Mouse (Mus musculus) intestine, embryonic 15.5 days (tissue): ENCODE data around the gene Dpm2. TPM values are rescaled to one million over a fixed set of nuclear protein-coding genes. Genes with fewer than 3 reads are reported as not detected.

Experiments used
- ATAC-seq: fragments of 200-750 bp; cut with Nextera tagmentation; 2 replicates; pipeline ENCODE4 v1.8.0; 2017; ENCODE audit warnings: moderate TSS enrichment, moderate library complexity
- H3K27ac ChIP-seq: fragments of 300-500 bp; sonication (generic); 2 replicates; pipeline ENCODE4 v1.5.1; 2015; ENCODE audit warnings: mild to moderate bottlenecking, inconsistent platforms
- H3K27me3 ChIP-seq: fragments of 300-500 bp; sonication (generic); replicated peaks from 2 replicates; pipeline ENCODE4 v1.6.1; 2015; ENCODE audit warnings: inconsistent platforms
- H3K36me3 ChIP-seq: fragments of 300-500 bp; sonication (generic); 2 replicates; pipeline ENCODE4 v1.6.1; 2015; ENCODE audit warnings: inconsistent platforms
- H3K4me1 ChIP-seq: fragments of 300-500 bp; sonication (generic); replicated peaks from 2 replicates; pipeline ENCODE4 v1.6.1; 2015; ENCODE audit warnings: inconsistent platforms
- H3K4me2 ChIP-seq: fragments of 300-500 bp; sonication (generic); replicated peaks from 2 replicates; pipeline ENCODE4 v1.6.1; 2015; ENCODE audit warnings: mild to moderate bottlenecking, inconsistent platforms
- H3K4me3 ChIP-seq: fragments of 300-500 bp; sonication (generic); replicated peaks from 2 replicates; pipeline ENCODE4 v1.5.1; 2015; ENCODE audit warnings: inconsistent platforms
- H3K9ac ChIP-seq: fragments of 300-500 bp; sonication (generic); 2 replicates; pipeline ENCODE4 v1.6.1; 2015; ENCODE audit warnings: inconsistent platforms
- H3K9me3 ChIP-seq: fragments of 300-500 bp; sonication (generic); 2 replicates; pipeline ENCODE4 v1.6.1; 2016; ENCODE audit warnings: inconsistent platforms
- WGBS: fragments of 180-500 bp; shearing (Covaris S2); methylation state at CpG from one replicate; pipeline ENCODE4 v1.1.7; 2015; 5-methylcytosine and 5-hydroxymethylcytosine counted together
- polyA plus RNA-seq: library from polyadenylated mRNA; unstranded; fragments of >200 nt; fragmentation: Nextera tagmentation; extraction: Ambion mirVana; gene quantifications from 2 replicates; pipeline ENCODE4 v1.2.1, GENCODE M21; 2015

Dpm2 gene
- polyA plus RNA-seq, 1 experiment from 2014 or later = 115 TPM

DNA sequence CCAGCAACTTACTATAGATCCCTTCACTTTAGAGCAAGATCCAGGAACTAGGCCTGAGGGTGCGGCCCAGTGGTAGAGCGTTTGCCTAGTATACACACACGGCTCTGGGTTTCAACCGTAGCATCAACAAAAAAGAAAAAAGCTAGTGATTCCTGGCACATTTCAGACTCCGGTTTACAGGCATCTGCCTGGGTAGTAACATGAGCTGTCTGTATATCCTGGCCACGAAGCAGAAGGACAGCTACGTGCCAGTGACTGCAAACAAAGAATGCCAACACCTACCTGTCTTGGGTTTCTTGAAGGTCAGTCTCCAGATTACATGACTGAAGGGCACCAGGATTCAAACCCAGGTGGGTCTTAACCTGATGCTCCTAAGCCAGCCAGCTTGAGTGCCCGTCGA is 21.5 kb upstream of the Dpm2 start:
- Histone ChIP-seq H3K4me2 (no peak overlapping the region), H3K27me3 (no peaks in the 10 kb centered on the region), H3K4me1 (peaks cover 37% of the 10 kb centered on the region), H3K36me3 (no peaks in the 10 kb centered on the region), H3K9ac (no peak overlapping the region), H3K27ac (peak overlapping the region; percentile 27; the same call in 1 of the 2 replicates), H3K9me3 (no peaks in the 10 kb centered on the region), H3K4me3 (no peak overlapping the region)
- ATAC-seq = no peak
- WGBS = 70% methylated on average over 9 of the region's 9 CpGs

DNA sequence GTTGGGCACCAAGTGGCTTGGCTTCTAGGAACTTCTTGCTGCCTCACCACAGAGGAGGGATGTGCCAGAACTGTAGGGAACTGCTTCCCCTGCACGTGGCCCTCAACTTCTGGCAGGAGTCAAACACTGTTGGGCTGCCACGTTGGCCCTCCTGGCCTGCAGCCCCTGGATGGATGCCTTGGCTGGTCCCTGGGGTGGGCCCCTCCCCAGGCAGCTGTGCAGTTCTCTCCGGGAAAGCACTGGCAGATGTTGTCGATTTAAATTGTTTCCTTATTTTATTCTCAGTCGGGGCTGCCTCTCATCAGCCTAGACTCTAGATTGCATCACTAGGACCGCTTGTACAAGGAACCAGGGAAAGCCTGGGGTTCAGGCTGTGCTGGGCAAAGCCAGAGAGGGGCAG is 20.9 kb upstream of the Dpm2 start:
- Histone ChIP-seq H3K4me2 (no peak overlapping the region), H3K9me3 (no peaks in the 10 kb centered on the region), H3K27me3 (no peaks in the 10 kb centered on the region), H3K4me1 (peaks cover 37% of the 10 kb centered on the region), H3K4me3 (no peak overlapping the region), H3K27ac (peak overlapping the region; percentile 8), H3K36me3 (no peaks in the 10 kb centered on the region), H3K9ac (no peak overlapping the region)
- WGBS = 34% methylated on average over 6 of the region's 6 CpGs
- ATAC-seq = no peak

GRCm38 (mm10) chr2:32551236-32551635 is 19.4 kb upstream of the Dpm2 start:
- WGBS = 62% methylated on average over 5 of the region's 5 CpGs
- Histone ChIP-seq H3K27me3 (no peaks in the 10 kb centered on the region), H3K9me3 (no peaks in the 10 kb centered on the region), H3K9ac (no peak overlapping the region), H3K36me3 (no peaks in the 10 kb centered on the region), H3K27ac (peak overlapping the region; percentile 23; the same call in 1 of the 2 replicates), H3K4me1 (peaks cover 37% of the 10 kb centered on the region), H3K4me3 (no peak overlapping the region), H3K4me2 (no peak overlapping the region)
- peak; percentile 50 for ATAC-seq

- Histone ChIP-seq H3K4me3 (no peak overlapping the region), H3K9me3 (no peaks in the 10 kb centered on the region), H3K4me1 (peaks cover 32% of the 10 kb centered on the region), H3K4me2 (no peak overlapping the region), H3K36me3 (no peaks in the 10 kb centered on the region), H3K27ac (no peak overlapping the region), H3K27me3 (no peaks in the 10 kb centered on the region), H3K9ac (no peak overlapping the region)
- ATAC-seq = no peak
- WGBS = 77% methylated on average over 7 of the region's 7 CpGs
These were observed 17.0 kb upstream of the Dpm2 start for GRCm38 (mm10) chr2:32553592-32554148.

- peaks cover 4% of the 10 kb centered on the region; the same call in 1 of the 2 replicates for H3K36me3 ChIP-seq
- H3K27ac ChIP-seq = 0 out of 2 replicates have a peak overlapping the region, but pooled peaks have one; percentile 6
- no peak for ATAC-seq
- H3K9ac ChIP-seq = no peak overlapping the region
- no peaks in the 10 kb centered on the region for H3K9me3 ChIP-seq
- H3K27me3 ChIP-seq = no peaks in the 10 kb centered on the region
- WGBS = 47% methylated on average over 4 of the region's 4 CpGs
- peaks cover 15% of the 10 kb centered on the region for H3K4me1 ChIP-seq
- H3K4me2 ChIP-seq = no peak overlapping the region
- H3K4me3 ChIP-seq = no peak overlapping the region
These were observed 15.2 kb upstream of the Dpm2 start for GRCm38 (mm10) chr2:32555484-32555883.

- no peak for ATAC-seq
- WGBS = 78% methylated on average over 7 of the region's 7 CpGs
- H3K36me3 ChIP-seq = peaks cover 4% of the 10 kb centered on the region; the same call in 1 of the 2 replicates
- no peak overlapping the region for H3K4me2 ChIP-seq
- H3K27ac ChIP-seq = 0 out of 2 replicates have a peak overlapping the region, but pooled peaks have one; percentile 6
- no peak overlapping the region for H3K4me3 ChIP-seq
- H3K27me3 ChIP-seq = no peaks in the 10 kb centered on the region
- H3K9ac ChIP-seq = peak overlapping the region; percentile 13; the same call in 1 of the 2 replicates
- H3K9me3 ChIP-seq = no peaks in the 10 kb centered on the region
- H3K4me1 ChIP-seq = peaks cover 11% of the 10 kb centered on the region; the same call in 1 of the 2 replicates
These were observed 14.6 kb upstream of the Dpm2 start for GRCm38 (mm10) chr2:32556019-32556418.

DNA sequence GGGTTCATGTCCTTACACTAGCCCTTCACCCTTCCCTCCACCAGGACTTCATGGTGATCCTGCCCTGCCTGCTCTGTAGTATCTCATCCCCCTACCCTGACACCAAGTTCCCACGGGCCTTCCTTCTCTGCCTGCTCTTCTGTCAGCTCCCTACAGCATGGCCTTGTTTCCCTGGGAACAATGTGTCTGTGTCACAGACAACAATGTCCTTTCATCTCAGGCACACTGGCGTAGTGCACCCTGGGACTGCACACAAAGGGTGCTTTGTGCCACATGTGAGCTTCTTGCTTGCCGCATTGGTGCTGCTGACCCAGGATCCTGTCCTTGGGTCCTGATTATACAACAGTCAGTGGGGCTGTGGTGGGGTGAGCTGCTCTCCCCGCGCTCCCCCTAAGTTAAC is 11.1 kb upstream of the Dpm2 start:
- Histone ChIP-seq H3K9me3 (no peaks in the 10 kb centered on the region), H3K27me3 (no peaks in the 10 kb centered on the region), H3K27ac (peak overlapping the region; percentile 13; the same call in 1 of the 2 replicates), H3K4me3 (no peak overlapping the region), H3K9ac (no peak overlapping the region), H3K4me1 (peaks cover 6% of the 10 kb centered on the region; the same call in 1 of the 2 replicates), H3K4me2 (no peak overlapping the region), H3K36me3 (peaks cover 14% of the 10 kb centered on the region)
- WGBS = 69% methylated on average over 5 of the region's 5 CpGs
- ATAC-seq = peak; percentile 75

DNA sequence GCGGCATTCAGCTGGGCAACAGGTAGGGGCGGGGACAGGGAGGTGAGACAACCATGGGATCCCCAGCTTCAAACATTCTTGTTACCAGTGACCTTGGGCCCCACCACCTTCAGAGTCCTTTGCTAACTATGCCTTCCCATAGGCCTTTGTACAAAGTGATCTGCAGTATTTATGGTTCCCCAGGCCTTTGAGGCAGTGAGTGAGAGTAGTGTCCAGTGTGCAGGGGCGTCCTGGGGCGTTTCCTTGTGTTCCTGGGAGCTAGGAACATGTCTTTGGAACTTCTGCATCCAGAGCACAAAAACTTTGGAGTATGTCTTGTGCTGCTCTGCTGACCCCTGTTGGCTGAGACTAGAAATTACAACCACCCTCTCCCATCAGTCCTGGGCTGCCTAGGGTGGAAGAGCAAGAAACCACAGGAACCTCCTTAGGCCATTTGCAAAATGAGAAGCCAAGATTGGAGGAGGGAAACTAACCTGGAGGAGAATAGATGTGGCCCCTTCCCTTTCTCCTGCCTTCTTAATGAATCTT is 4.1 kb upstream of the Dpm2 start:
- Histone ChIP-seq H3K27me3 (no peaks in the 10 kb centered on the region), H3K9ac (no peak overlapping the region), H3K9me3 (no peaks in the 10 kb centered on the region), H3K4me3 (no peak overlapping the region), H3K27ac (no peak overlapping the region), H3K4me1 (peaks cover 4% of the 10 kb centered on the region; the same call in 1 of the 2 replicates), H3K36me3 (peaks cover 36% of the 10 kb centered on the region), H3K4me2 (no peak overlapping the region)
- 0 out of 2 replicates have a peak, but pooled peaks have one; percentile 7 for ATAC-seq
- 32% methylated on average over 4 of the region's 4 CpGs for WGBS

DNA sequence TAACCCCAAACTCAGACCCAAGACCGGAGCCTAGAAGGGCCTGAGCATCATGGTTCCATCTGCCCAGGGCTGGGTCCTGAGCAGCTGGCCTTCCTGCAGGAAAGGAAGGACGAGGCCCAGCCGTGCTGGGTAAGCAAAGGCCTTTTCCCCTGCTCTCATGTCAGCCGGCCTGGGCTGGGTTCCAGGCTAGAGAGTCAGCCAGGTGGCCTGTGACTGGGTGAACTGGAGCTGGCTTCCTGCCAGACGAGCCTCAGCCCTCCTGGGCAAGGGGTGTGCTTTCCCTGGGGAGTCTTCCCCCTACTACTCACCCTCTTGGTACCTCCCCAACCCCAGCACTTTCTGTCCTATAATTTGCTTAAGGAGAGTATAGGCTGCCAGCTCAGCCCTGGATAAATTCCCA is 2.5 kb upstream of the Dpm2 start:
- WGBS = 55% methylated on average over 5 of the region's 5 CpGs
- Histone ChIP-seq H3K27ac (no peak overlapping the region), H3K4me2 (no peak overlapping the region), H3K27me3 (no peaks in the 10 kb centered on the region), H3K36me3 (peaks cover 36% of the 10 kb centered on the region), H3K4me1 (peaks cover 11% of the 10 kb centered on the region; the same call in 1 of the 2 replicates), H3K9me3 (no peaks in the 10 kb centered on the region), H3K9ac (no peak overlapping the region), H3K4me3 (no peak overlapping the region)
- no peak for ATAC-seq

- Histone ChIP-seq H3K27ac (no peak overlapping the region), H3K27me3 (no peaks in the 10 kb centered on the region), H3K4me3 (no peak overlapping the region), H3K9ac (no peak overlapping the region), H3K36me3 (peaks cover 33% of the 10 kb centered on the region), H3K4me2 (no peak overlapping the region), H3K4me1 (peaks cover 11% of the 10 kb centered on the region; the same call in 1 of the 2 replicates), H3K9me3 (no peaks in the 10 kb centered on the region)
- WGBS = 90% methylated on average over 3 of the region's 3 CpGs
- no peak for ATAC-seq
These were observed 1.7 kb upstream of the Dpm2 start for GRCm38 (mm10) chr2:32568941-32569340.

DNA sequence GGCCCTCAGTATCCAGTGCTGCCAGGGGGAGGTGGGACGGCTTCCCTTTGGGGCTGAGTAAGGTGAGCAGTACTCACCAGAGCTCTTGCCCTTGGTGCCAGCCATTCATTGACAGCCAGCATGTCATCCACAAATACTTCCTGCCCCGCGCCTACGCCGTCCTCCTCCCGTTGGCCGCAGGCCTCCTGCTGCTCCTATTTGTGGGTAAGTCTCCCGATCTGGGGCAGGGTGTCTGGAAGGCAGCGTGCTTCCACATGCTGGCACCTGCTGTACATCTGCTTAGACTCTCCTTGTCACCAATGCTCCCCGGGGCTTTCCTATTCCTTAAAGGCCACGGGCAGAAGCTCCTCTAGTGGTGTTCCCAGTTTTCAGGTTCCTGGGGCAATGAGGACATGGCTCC is 1.5 kb downstream of the Dpm2 start:
- H3K36me3 ChIP-seq = peaks cover 15% of the 10 kb centered on the region
- WGBS = 91% methylated on average over 11 of the region's 11 CpGs
- H3K27ac ChIP-seq = no peak overlapping the region
- no peaks in the 10 kb centered on the region for H3K9me3 ChIP-seq
- H3K9ac ChIP-seq = no peak overlapping the region
- peaks cover 19% of the 10 kb centered on the region for H3K4me1 ChIP-seq
- H3K27me3 ChIP-seq = 0 out of 2 replicates have a peak, but pooled peaks cover 3% of the 10 kb centered on the region
- no peak overlapping the region for H3K4me3 ChIP-seq
- no peak for ATAC-seq
- H3K4me2 ChIP-seq = peak overlapping the region; percentile 22; the same call in 1 of the 2 replicates

DNA sequence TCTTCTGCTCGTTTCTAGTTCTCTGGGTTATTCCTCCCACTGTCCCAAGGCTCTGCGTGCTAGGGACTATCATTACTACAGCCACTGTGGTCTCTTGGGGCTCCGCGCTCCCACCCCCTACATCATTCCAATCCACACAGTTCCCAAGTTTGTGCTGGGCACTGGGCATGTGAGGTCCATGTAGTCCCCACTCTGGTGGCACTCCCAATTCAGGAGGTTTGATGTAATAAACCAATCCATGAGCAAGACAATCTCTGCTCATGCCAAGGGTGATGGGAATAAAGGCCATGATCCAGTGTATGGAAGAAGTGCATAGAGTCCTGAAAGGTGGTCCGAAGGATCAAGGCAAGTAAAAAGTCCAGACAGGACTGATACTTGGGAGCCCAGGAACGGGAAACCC is 3.8 kb downstream of the Dpm2 start, which contains the start of gene Pip5kl1:
Gene Pip5kl1, plus strand, starts transcription at position 301 of the 400 bp plus-strand sequence.
- ATAC-seq = no peak
- Histone ChIP-seq H3K9me3 (no peaks in the 10 kb centered on the region), H3K4me2 (peak within 1 kb of the TSS; percentile 87), H3K4me1 (peaks cover 19% of the 10 kb centered on the region), H3K36me3 (0 out of 2 replicates have a peak, but pooled peaks cover 3% of the 10 kb centered on the region), H3K4me3 (peak within 1 kb of the TSS; percentile 37), H3K27ac (no peak within 1 kb of the TSS), H3K27me3 (peaks cover 18% of the 10 kb centered on the region; the same call in 1 of the 2 replicates), H3K9ac (peak within 1 kb of the TSS; percentile 46)
- WGBS = 76% methylated on average over 6 of the region's 6 CpGs
